In genomic region chr19:53198706-53199572, GRCm38 (mm10) we compare ENCODE assay signal across 13 mouse cellular contexts. TPM values are rescaled to one million over a fixed set of nuclear protein-coding genes. Genes with fewer than 3 reads are reported as not detected.
DNase-seq lines count a peak whose midpoint lies in the region; ATAC-seq and TF ChIP-seq lines count a peak whose summit lies in the region.
"Had no signal": no experiment of that assay in that cellular context is flagged by ENCODE, and none has a peak within 500 bp of the region (broad histone marks: within the 10 kb centered on the region; RNA-seq: fewer than 3 reads in every experiment).

No protein-coding gene starts in this region.

- no peaks in the 10 kb centered on the region for H3K9me3 ChIP-seq in heart, embryonic 12.5 days (replicated peaks)
- H3K9me3 ChIP-seq: neural tube, embryonic 13.5 days had no signal

- ATAC-seq in heart, embryonic 12.5 days (ENCODE audit: insufficient number of reproducible peaks, low FRiP score): 0 out of 2 replicates have a peak, but pooled peaks have one; percentile 40

- H3K27me3 ChIP-seq in heart, embryonic 12.5 days (replicated peaks): no peaks in the 10 kb centered on the region
- H3K27me3 ChIP-seq in liver, adult 2 months (ENCODE audit: control insufficient read depth, insufficient read depth, low read length): no peaks in the 10 kb centered on the region
- H3K27me3 ChIP-seq: neural tube, embryonic 13.5 days had no signal

- no peak overlapping the region for H3K4me3 ChIP-seq in heart, embryonic 12.5 days
- H3K4me3 ChIP-seq in liver, adult 2 months (ENCODE audit: insufficient read depth, low read depth, low read length): no peak overlapping the region
- H3K4me3 ChIP-seq: neural tube, embryonic 13.5 days had no signal

- H3K27ac ChIP-seq in heart, embryonic 12.5 days (ENCODE audit: poor library complexity, severe bottlenecking): peak overlapping the region; percentile 22
- H3K27ac ChIP-seq in liver, adult 2 months (replicated peaks; ENCODE audit: insufficient read depth, low read depth, low read length): peak overlapping the region; percentile 61
- H3K27ac ChIP-seq: neural tube, embryonic 13.5 days had no signal

- H3K79me2 ChIP-seq in liver, adult 2 months (ENCODE audit: control insufficient read depth, insufficient read depth, low read length): peaks cover 2% of the 10 kb centered on the region; the same call in 1 of the 2 replicates

- peaks cover 15% of the 10 kb centered on the region for H3K36me3 ChIP-seq in heart, embryonic 12.5 days
- no peaks in the 10 kb centered on the region for H3K36me3 ChIP-seq in liver, adult 2 months (ENCODE audit: control insufficient read depth, insufficient read depth, low read length)
- H3K36me3 ChIP-seq: neural tube, embryonic 13.5 days had no signal

- no peak for TF ChIP-seq CTCF in liver, adult 2 months (IDR thresholded peaks at IDR 0.05; ENCODE audit: low read depth, low read length)

- 68% methylated on average over 17 of the region's 17 CpGs for WGBS in heart, embryonic 12.5 days
- WGBS in liver, adult 2 months: 72% methylated on average over 17 of the region's 17 CpGs

- DNase-seq in heart, postnatal 10 days: no peak
- peak; percentile 26 for DNase-seq in liver, adult 2 months (ENCODE audit: extremely low read depth, low read depth, low spot score)
- DNase-seq in liver: no peak
- peak; percentile 86 for DNase-seq in induced T-regulatory cell, adult 2 months (ENCODE audit: low read depth)
- peak; percentile 65 for DNase-seq in lung, postnatal 25 days (ENCODE audit: low spot score)
- DNase-seq in layer of hippocampus, postnatal 14 days (ENCODE audit: low spot score in 2 of 2): no peak
- DNase-seq in gastrocnemius, adult 8-10 months (ENCODE audit: low spot score in 2 of 2): no peak
- DNase-seq: gastrocnemius, postnatal 36 days; kidney, adult 18-20 months; right cerebral cortex, postnatal 14 days had no signal

- TF ChIP-seq POLR2A in liver, adult 2 months (IDR thresholded peaks at IDR 0.05; ENCODE audit: extremely low read depth, insufficient read depth, low read length): no peak

- peaks cover 45% of the 10 kb centered on the region for H3K4me1 ChIP-seq in heart, embryonic 12.5 days (replicated peaks)
- peaks cover 4% of the 10 kb centered on the region; the same call in 1 of the 2 replicates for H3K4me1 ChIP-seq in liver, adult 2 months (ENCODE audit: control insufficient read depth, insufficient read depth, low read length)

- intact Hi-C loops in heart, postnatal 10 days (cut with DNase I): no loop called here

- no peak overlapping the region for H3K4me2 ChIP-seq in heart, embryonic 12.5 days
- H3K4me2 ChIP-seq: midbrain, embryonic 11.5 days; neural tube, embryonic 13.5 days had no signal

- H3K9ac ChIP-seq in heart, embryonic 12.5 days: no peak overlapping the region
- H3K9ac ChIP-seq in liver, adult 2 months (ENCODE audit: low read depth, low read length): no peak overlapping the region
- H3K9ac ChIP-seq: neural tube, embryonic 13.5 days had no signal

RNA-seq across cellular contexts. Expression of gene Add3, which starts 58.7 kb away (rescaled TPM):
- polyA plus RNA-seq in heart, embryonic 12.5 days (2016; fragmentation: Nextera tagmentation; extraction: Ambion mirVana): 154 and 157 TPM in 2 replicates
- total RNA-seq in heart, postnatal 10 days (2021): 10 to 100 TPM; 79.2 to 83.7 TPM
- total RNA-seq in liver, adult 2 months (2014; rRNA removed): 10.9 and 12.1 TPM in 2 replicates
- 4.0 and 4.3 TPM in 2 replicates for polyA plus RNA-seq in liver, adult 2 months (2012; rRNA removed)
- total RNA-seq in layer of hippocampus, postnatal 14 days (2021): 100 to 1,000 TPM; 119 to 124 TPM
- 10 to 100 TPM; 17.4 to 25.8 (median 20.8) TPM for total RNA-seq in gastrocnemius, adult 8-10 months (2022)

Comparison
In these comparisons a context has a peak if more than half of its experiments do, and no peak if none do; other contexts are left out.
1. DNase-seq: peak in liver, adult 2 months (single experiment), induced T-regulatory cell, adult 2 months (single experiment) and lung, postnatal 25 days (single experiment); none in heart, postnatal 10 days (0 of 2), liver (single experiment), layer of hippocampus, postnatal 14 days (0 of 2) and gastrocnemius, adult 8-10 months (0 of 2).